Mouse (Mus musculus): ENCODE data around the gene Zmynd10.
"Not testable (repeated sequence)": the region's sequence is repeated elsewhere in the genome, so short reads cannot be mapped to it uniquely, and the experiment has no call there.

Gene Zmynd10

GRCm38 (mm10) chr9:107554319-107554825, 7.3 kb downstream of the Zmynd10 start:
- in situ Hi-C loops (cut with MboI; ENCODE audit: low sequenced_read_pairs) = no loop called here

GRCm38 (mm10) chr9:107555031-107555457, 7.9 kb downstream of the Zmynd10 start:
- in situ Hi-C loops (cut with MboI; ENCODE audit: low sequenced_read_pairs) = no loop called here

GRCm38 (mm10) chr9:107555701-107556100, 8.6 kb downstream of the Zmynd10 start:
- in situ Hi-C loops (cut with MboI; ENCODE audit: low sequenced_read_pairs) = no loop called here

GRCm38 (mm10) chr9:107556346-107556745, 9.2 kb downstream of the Zmynd10 start:
- in situ Hi-C loops (cut with MboI; ENCODE audit: low sequenced_read_pairs) = no loop called here

GRCm38 (mm10) chr9:107563029-107563581, 16.0 kb downstream of the Zmynd10 start, which contains the start of gene Tusc2:
Gene Tusc2, plus strand, starts transcription at chr9:107563255.
- in situ Hi-C loops (cut with MboI; ENCODE audit: low sequenced_read_pairs) = no loop called here

- in situ Hi-C loops (cut with MboI; ENCODE audit: low sequenced_read_pairs) = not testable (repeated sequence)
Measured at GRCm38 (mm10) chr9:107565556-107565955, 18.5 kb downstream of the Zmynd10 start.

GRCm38 (mm10) chr9:107566041-107566709, 19.1 kb downstream of the Zmynd10 start:
- in situ Hi-C loops (cut with MboI; ENCODE audit: low sequenced_read_pairs) = no loop called here

GRCm38 (mm10) chr9:107566855-107567254, 19.8 kb downstream of the Zmynd10 start:
- in situ Hi-C loops (cut with MboI; ENCODE audit: low sequenced_read_pairs) = no loop called here

- in situ Hi-C loops (cut with MboI; ENCODE audit: low sequenced_read_pairs) = no loop called here
Measured at GRCm38 (mm10) chr9:107567702-107568319, 20.7 kb downstream of the Zmynd10 start, which contains the start of gene Hyal2. Gene Hyal2, plus strand, starts transcription at chr9:107567945.

GRCm38 (mm10) chr9:107568331-107569261, 21.5 kb downstream of the Zmynd10 start:
- in situ Hi-C loops (cut with MboI; ENCODE audit: low sequenced_read_pairs) = no loop called here

- in situ Hi-C loops (cut with MboI; ENCODE audit: low sequenced_read_pairs) = no loop called here
Measured at GRCm38 (mm10) chr9:107569270-107569669, 22.2 kb downstream of the Zmynd10 start.

- in situ Hi-C loops (cut with MboI; ENCODE audit: low sequenced_read_pairs) = no loop called here
Measured at GRCm38 (mm10) chr9:107570016-107570415, 22.9 kb downstream of the Zmynd10 start.

- in situ Hi-C loops (cut with MboI; ENCODE audit: low sequenced_read_pairs) = no loop called here
Measured at GRCm38 (mm10) chr9:107570845-107571244, 23.7 kb downstream of the Zmynd10 start.

GRCm38 (mm10) chr9:107571534-107572326, 24.6 kb downstream of the Zmynd10 start:
- in situ Hi-C loops (cut with MboI; ENCODE audit: low sequenced_read_pairs) = no loop called here

GRCm38 (mm10) chr9:107572327-107572662, 25.2 kb downstream of the Zmynd10 start:
- in situ Hi-C loops (cut with MboI; ENCODE audit: low sequenced_read_pairs) = no loop called here

- in situ Hi-C loops (cut with MboI; ENCODE audit: low sequenced_read_pairs) = not testable (repeated sequence)
Measured at GRCm38 (mm10) chr9:107573774-107574173, 26.7 kb downstream of the Zmynd10 start.

GRCm38 (mm10) chr9:107575579-107576356, 28.7 kb downstream of the Zmynd10 start:
- in situ Hi-C loops (cut with MboI; ENCODE audit: low sequenced_read_pairs) = no loop called here

- in situ Hi-C loops (cut with MboI; ENCODE audit: low sequenced_read_pairs) = no loop called here
Measured at GRCm38 (mm10) chr9:107576357-107577107, 29.4 kb downstream of the Zmynd10 start, which contains the start of gene Hyal1. Gene Hyal1, plus strand, starts transcription at chr9:107576927.
